Mouse (Mus musculus): Measurements from ENCODE around the gene Rapgef3.

Rapgef3 gene

DNA sequence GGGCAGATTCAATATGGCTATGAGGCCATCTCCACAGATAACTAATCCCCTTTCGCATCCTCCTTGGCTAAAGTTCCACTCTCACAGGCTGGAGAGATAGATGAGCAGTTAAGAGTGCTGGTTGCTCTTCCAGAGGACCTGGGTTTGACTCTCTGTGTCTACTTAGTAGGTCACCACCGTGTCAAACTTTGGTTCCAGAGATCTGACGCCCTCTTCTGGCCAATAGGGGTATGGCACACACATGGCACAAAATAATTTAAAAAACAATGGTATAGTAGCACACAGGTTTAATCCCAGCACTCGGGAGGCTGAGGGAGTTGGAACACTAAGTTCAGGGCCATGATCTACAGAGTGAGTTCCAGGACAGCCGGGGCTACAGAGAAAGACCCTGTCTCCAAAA is 26.5 kb upstream of the Rapgef3 start:
- DNase-seq (ENCODE audit: extremely low read depth, low read depth, low spot score), result no peak

DNA sequence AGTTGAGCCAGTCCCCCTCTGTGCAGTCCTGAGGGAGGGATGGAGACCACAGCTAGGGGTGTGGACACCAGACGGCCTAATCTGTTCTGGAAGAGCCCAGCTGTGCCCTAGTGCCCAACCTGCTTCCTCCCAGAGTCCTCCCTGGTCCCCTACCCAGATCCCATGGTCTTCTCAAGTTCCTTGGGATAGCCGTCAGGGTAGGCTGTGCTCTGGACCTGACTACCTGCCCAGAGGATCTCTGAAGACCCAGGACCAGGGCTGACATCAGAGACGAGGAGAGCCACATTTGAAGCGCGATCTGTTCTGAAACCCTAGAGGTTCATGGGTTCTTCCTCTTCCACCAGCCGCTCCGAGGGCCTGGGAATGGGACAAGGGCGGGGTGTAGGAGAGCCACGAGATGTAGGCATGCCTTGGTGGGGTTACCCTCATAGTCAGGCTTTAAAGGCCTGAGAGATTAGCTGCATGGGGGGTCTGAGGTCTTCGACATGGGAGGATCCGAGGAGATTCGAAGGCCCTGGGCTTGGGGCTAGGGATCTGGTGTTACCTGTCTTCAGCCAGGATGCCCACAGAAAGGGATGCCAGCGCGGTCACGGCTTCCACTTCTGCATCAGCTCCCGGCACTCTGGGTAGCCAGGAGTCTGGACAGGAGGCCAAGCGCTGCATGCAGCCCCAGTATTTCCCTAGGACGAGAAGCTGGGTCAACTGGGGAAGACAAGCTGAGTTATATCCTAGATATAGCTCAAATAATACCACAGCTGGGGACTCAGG is 25.8 kb upstream of the Rapgef3 start:
- DNase-seq (ENCODE audit: extremely low read depth, low read depth, low spot score), result no peak

DNA sequence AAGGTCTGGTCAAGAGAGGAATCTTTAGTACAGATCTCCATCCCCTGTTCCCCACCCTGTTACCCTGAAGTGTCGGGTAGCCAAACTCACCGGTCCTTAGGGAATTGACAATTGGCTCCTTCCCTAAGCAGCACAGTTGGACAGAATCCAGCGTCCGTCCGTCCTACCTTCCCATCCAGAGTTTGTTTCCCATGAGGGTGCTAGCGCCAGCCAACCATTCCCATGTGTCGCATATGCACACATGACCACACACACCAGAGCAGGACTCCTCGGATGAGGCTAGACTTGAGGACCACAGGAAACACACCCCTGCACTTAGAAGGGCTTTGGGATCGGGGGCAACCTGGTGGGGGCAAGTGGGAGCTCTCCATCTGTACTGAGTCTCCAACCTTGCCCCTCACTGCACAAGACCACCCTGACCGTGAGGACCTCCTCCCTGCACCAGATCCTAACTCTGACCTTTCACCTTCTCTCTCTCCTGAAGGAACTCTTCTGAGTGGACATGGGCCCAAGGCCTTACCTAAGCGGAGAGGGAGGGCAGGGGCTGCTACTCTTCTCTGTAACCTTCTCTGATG is 23.4 kb upstream of the Rapgef3 start:
- DNase-seq (ENCODE audit: extremely low read depth, low read depth, low spot score), result no peak

DNA sequence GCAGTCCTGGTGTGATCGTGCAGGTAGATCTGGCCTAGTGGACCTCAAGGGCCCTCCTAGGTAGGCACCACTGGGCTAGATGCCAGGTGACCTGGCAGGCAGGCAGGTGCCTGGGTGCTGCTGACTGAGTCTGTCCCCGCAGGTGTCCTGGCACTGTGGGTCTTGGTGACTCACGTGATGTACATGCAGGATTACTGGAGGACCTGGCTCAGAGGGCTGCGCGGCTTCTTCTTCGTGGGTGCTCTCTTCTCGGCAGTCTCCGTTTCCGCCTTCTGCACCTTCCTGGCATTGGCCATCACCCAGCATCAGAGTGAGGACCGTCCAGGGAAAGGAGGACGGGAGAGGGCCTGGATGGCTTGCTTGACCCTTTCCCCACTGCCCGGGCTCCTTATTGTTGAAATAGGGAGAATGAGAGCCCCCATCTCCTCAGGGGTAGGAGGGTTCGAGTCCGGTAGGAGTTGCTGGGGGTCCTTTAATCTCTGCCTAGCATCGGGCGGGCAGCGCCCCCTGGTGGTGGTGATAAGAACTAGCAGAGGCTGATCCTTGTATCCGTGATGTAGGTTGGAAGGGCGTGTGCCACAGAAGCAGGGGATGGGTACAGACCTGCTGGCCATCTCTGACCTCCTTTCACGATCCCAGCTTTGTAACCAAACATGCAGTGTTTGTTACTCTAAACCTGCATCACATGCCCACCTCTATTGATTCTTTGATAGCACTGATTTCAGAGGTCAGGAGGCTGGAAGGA is 22.2 kb upstream of the Rapgef3 start:
- no peak for DNase-seq (ENCODE audit: extremely low read depth, low read depth, low spot score)

DNA sequence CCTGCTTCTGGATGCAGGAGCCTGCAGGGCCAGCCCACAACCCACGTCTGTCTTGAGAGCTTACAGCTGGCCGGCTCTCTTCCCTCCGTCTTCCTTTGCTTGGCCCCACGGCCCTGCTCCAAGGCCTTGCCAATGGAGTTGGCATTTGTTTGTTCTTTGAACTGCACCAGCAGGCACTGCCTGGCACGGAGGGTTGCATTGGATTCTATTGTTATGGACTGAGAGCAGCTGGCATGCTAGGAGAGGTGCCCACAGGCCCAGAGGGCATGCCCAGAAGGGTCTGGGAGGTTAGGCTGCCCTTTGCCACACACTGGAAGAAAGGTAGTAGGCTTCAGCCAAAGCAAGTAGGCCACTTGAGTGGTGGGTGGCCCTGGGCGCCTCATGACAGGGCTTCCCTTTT is 21.0 kb upstream of the Rapgef3 start:
- DNase-seq (ENCODE audit: extremely low read depth, low read depth, low spot score), result peak; percentile 56

DNA sequence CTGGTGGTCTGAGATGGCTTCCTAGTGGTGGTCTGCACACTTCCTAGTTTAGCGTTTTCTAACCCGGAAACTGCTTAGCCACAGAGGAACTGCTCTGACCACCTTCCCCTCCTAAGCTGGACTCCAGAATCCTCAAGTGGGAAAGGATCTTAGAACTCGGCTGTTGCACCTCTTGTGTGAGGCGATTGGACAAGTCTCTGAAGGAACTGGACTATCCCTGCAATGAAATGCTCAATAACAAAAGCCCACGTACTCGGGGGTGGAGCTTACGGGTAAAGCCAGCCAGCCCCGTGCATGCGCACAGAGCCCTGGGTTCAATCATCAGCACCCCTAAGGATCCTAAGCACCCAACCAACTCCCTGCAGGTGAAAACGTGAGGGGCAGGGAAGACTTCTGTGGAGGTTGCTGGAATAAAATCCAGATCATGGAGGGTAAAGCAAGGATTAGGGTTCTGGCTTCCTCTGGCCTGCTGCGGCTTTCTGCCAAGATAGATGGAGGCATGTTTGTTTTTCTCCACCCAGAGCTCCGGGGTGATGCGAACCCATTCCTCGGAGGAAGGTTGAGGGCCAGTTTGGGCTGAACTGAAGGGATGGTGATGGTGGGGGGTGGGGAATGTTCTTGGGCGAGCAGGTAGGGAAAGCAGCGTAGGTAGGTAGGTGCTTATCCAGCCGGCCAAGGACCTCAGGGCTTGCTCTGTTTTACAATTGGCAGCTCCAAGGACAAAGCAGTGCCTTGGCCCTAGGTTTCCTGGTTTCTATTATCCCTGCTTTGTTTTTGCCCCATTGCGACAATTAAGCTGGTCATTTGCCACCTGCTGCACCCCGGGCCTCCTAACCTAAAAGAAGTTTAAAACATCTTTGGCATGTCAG is 20.3 kb upstream of the Rapgef3 start:
- DNase-seq (ENCODE audit: extremely low read depth, low read depth, low spot score), result peak; percentile 90

DNA sequence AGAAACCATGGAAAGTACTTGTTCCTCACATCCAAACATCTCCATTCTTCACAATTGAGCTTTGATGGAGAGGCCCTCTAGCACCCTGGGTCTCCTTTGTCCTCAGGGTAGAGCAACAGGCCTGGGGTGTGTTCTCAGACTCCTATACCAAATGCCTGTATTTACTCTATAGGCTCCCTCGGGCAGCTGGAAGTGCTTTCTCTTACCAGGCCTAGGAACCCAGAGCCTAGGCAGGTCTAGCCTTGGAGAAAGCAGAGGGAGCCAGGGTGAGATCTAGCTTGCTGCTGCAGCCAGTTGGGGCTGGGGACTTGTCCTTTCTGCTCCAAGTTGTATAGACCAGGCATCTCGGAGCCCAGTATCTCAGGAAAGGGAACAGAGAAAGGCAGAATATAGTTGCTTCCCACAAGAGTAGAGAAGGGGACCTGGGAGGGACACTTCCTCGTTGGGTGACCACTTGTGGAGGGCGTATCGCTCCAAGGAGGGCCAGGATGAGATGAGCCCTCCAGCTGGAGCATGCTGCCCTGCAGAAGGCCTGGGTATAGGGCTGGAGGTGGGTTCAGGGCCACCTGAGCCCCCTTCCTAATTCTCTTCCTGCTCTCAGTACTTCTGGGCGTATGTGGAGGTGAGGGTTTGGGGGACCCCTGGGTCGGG is 19.5 kb upstream of the Rapgef3 start:
- DNase-seq (ENCODE audit: extremely low read depth, low read depth, low spot score), result no peak

DNA sequence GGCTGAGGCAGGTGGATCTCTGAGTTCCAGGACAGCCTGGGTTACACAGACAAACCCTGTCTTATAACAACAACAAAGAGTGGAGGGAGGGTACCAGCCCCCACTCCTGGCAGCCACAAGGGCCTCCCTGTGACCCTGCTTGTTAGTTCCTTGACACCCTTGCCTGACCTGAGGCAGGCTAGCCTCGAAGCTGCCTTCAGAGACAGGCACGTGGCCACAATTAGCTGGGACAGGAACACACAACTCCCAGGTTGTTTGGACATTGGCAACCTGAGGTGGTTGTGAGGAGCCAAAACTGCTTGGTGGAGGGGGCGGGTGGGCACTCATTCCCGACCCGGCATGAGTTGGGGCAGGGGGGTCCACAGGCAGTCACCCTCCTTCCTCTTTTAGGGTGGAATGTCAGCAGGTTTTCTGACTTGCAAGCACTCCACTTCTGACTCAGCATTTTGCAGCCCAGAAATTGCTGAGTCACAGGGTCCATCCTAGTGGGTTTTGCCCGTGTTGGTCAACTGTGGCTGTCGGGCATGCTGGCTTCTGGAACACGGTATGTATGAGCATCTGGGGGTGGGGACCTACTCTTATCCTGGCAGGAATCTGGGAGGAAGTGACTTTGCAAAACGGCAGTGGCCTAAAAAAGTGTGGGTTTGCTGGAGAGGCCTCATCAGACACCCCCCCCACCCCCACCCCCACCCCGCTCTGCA is 18.8 kb upstream of the Rapgef3 start:
- DNase-seq (ENCODE audit: extremely low read depth, low read depth, low spot score), result no peak

DNA sequence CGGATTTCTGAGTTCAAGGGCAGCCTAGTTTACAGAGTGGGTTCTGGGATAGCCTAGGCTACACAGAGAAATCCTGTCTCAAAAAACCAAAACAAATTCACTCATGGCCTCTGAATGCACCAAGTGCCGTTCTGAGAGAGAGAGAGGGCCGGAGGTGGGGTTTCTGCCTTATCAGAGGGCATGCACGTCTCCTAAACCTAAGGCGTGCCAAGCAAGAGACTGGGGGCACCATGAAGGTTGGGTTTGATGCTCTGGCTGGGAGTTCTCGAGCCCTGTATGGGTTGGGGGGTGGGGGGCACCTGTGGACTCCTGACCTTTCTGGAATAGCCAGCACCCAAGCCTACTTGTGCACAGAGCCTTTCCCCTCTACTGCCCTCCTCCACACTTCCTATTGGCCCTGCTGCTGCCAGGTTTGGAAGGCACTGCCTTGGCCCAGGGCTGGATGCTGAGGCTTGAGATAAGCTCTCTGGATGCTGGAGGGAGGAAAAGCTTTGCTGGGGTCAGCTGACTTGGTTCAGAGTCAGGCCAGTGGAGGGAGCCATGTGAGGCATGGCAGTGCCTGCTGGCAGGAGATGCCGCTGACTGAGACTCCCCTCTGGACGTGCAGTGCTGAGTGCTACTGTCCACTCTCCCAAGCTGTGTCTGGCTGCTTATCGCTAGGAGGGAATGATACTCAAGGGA is 18.1 kb upstream of the Rapgef3 start:
- no peak for DNase-seq (ENCODE audit: extremely low read depth, low read depth, low spot score)

DNA sequence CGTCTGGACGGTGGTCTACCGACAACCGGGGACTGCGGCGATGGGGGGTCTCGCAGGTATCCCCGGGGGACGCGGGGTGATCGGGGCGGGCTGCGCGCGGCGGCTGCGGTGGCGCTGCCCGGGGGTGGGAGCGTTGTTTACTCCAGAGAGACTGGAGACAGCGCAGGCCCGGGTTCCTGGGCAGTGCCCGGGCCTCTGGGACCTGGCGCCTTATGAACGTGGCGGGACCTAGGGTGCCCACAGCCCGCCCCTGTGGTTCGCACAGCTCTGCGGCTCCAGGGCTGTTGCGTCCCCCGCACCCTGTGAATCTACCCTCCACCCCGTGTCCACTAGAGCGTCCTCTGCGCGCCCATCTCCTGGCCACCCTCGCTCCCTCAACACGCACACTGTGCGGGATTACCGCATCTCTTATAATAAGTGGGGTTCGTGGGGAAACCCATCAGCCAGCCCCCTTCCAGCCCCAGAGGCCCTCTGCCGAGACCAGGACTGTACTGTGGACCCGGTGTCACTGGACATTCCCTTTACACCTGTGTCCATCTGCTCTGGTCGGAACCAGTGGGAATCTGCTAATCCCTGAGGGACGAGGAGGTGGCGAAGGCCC is 16.9 kb upstream of the Rapgef3 start:
- DNase-seq (ENCODE audit: extremely low read depth, low read depth, low spot score), result no peak

DNA sequence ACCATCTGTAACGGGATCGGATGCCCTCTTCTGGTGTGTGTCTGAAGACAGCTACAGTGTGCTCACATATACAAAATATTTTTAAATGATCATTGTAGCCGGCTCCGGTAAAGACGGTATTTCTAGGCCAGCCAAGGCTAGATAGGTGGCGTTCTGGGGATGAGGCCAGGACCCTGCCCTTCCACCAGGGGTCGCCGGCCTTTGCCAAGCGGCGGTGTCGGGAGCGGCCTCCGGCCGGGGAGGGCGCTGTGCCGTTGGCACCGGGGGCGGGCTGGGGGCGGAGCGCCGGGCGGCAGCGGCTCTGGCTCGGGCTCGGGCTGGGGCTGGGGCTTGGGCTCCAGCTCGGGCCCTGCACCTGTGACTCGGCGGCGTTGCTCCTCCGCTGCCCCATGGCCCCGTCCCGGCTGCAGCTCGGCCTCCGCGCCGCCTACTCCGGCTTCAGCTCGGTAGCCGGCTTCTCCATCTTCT is 16.4 kb upstream of the Rapgef3 start:
- DNase-seq (ENCODE audit: extremely low read depth, low read depth, low spot score), result no peak

DNA sequence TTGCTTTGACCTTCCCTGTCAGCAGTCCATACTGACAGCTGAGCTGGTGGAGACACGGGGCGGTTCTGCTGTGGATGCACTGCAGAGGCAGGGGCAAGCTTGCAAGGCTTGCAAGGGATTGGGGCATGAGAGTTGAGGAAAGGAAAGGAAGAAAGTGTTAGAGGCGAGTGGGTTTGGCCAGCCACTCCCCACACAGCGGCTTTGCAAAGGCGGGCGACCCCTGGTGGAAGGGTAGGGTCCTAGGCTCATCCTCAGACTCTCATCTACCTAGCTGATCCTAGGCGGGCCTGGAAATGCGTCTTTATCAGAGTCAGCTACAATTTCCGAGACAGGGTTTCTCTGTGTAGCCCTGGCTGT is 15.0 kb upstream of the Rapgef3 start:
- no peak for DNase-seq (ENCODE audit: extremely low read depth, low read depth, low spot score)

DNA sequence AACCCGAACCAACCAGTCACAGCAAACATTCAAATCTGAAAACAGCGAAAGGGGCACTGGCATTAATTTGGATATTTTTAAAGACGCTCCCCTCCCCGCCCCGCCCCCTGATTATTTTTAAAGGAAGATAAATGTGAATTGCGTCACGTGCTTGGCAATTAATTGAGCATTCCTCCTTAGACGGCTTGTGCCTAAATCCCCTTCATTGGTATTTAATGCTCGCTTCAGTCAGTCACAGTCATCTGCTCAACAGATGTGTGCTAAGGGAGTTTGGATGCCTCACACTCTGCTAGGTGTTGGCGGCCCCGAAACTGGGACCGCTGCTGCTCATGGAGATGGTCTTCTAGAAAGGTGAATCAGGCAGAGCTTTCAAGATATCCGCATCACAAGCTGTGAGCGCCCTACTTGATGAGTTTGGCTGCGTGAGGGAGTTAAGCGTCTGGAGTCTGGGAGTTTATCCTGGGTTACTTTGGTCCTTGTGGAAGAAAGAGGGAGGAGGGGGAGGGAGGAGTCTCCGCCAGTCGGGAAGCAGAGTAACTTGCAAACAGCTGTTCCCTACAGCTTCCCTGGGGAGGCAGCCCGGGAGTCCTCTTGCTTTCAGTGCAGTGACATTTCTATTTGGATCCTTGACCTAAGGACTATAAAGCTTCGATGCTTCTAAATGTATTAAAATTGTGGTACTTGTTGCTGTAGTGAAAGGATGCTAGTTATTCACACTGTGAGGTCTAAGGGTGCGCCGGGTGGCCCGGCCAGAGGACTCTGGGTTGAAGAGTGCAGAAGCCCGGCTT is 14.4 kb upstream of the Rapgef3 start:
- no peak for DNase-seq (ENCODE audit: extremely low read depth, low read depth, low spot score)

DNA sequence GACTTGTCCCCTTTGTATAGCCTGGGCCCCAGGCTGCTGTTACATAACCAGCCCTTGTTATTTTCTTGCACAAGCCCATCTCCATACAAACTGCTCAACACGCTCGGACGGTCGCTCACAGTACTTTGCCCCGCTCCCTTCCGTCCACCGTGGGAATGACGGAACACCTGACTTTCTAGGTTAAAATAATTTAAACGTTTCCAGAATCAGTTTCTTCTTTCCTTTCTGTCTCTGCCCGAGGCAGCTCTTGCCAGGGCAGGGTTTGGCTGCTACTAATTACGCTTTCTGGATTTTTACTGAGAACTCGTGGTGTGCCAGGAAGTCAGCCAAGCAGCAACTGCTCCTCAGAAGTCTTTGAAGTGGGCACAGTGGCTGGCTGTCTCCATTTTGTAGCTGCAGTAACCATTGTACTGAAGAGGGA is 12.8 kb upstream of the Rapgef3 start:
- DNase-seq (ENCODE audit: extremely low read depth, low read depth, low spot score), result no peak

DNA sequence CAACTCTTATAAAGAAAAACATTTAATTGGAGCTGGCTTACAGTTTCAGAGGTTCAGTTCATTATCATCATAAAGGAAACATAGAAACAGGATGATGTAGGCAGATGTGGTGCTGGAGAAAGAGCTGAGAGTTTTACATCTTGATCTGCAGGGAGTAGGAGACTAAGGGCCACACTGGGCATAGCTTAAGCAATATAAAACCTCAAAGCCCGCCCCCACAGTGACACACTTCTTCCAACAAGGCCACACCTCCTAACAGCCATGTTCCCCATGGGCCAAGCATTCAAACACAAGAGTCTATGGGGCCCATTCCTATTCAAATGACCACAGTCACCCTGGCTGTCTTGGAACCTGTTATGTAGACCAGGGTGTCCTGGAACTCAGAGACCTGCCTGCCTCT is 11.8 kb upstream of the Rapgef3 start:
- DNase-seq (ENCODE audit: extremely low read depth, low read depth, low spot score), result no peak

DNA sequence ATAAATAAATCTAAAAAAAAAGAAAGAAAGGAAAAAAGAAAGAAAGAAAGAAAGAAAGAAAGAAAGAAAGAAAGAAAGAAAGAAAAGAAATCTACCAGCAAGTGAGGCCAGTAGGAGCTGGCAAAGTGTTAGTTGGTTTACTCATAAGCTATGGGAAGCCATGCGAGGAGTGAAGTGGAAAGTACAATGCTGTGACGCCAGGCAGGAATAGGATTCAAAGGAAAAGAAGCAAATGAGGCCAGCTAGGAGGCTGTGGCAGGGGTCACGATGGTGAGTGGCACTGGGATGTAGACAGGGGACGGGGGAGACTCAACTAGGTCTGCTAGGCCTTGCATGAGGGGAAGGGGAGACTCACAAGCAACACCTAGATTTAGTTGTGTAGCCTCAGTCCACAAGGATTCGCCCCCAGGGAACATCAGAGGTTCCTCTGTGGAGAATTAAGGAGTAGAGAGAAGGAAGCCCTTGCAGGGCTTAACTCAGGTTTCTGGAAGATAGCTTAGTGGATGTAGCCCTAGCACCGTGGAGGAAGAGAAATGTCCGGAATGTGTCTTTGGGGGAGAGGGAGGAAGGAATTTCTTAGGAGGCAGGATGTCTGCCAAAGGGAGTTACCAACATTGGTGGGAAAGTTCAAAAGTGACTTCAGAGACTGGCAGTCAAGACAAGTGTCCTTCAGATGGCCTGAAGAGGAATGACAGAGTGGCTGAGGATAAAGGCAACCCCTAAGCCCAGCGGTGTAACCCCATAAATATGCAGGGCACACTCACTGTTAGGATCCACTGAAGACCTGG is 10.7 kb upstream of the Rapgef3 start, which contains the start of gene Slc48a1:
TSS of gene Slc48a1 (plus strand) at position 210 of the 788 bp plus-strand sequence.
- DNase-seq (ENCODE audit: extremely low read depth, low read depth, low spot score), result no peak

DNA sequence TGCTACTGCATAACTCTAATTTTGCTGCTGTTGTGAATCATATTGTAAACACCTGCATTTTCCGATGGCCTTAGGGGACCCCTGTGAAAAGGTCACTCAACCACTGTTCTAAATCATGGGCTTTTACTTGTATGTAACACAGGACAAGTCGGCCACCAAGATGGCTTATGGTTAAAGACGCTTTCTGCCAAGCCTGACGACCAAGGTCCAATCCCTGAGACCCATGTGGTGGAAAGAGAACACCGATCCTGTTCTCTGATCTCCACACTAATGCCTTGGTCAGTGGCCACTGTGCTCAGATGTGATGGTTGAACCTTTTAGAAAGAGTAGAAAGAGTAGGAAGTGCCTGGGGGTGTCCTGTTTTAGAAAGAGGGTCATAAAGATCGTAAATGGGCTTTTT is 9.1 kb upstream of the Rapgef3 start:
- DNase-seq (ENCODE audit: extremely low read depth, low read depth, low spot score), result no peak
